Mouse (Mus musculus): ENCODE data around the gene Rpl9-ps1.

The Rpl9-ps1 gene

DNA sequence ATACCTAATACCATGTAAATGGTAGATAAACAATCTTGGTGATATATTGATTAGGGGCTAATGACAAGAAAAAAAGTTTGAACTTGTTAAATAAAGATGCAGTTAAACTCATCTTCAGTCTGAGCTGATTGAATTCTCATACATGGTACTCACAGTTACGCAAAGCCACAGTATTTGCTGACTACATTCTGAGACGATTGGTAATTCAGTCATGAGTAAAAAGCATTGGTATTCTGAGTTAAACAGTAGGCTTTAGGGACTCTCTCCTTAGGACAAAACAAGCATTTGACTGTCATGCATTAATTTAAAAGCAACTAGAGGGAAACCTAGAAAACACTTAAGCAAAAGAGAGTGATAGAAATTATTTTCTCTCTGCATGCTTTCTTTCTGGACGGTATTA lies 21.8 kb downstream of the Rpl9-ps1 start:
- no peak for DNase-seq (ENCODE audit: low read depth, low spot score)

DNA sequence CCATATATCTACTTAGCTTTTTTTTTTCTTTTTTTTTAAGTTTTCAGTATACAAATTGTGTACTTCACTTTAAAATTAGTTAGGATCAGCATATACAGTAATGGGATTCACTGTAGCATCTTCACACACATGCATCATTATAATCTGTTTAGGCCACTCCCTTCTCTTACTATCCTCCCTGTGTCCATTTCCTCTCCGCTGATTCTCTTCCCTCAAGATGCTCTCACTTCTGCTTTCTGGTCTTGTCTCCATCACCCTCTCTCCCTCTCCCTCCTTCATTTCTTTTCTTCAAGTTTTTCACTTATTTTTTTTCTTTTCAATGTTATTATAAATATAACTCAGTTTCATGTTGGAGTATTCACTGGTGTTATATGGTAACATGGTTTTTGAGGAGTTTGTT lies 26.4 kb downstream of the Rpl9-ps1 start:
- no peak for DNase-seq (ENCODE audit: low read depth, low spot score)

DNA sequence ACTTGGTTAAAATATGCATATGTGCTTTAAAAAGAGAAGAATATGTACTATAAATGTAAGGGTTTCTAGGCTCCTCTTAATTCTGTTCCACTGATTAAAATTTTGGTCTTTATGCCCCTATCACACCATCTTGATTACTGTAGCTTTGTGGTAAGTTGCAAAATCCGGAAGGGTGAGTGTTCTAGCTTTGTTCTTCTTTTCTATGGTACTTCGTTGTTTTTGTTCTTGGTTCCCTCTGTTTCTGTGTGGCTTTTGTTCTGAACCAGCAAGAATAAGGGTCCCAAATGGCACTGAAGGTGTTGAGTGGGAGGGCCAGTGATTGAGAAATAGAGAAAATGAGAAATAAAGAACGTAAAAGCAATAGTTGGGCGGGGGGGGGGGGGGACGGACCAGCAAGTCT lies 27.2 kb downstream of the Rpl9-ps1 start:
- DNase-seq (ENCODE audit: low read depth, low spot score) = no peak

DNA sequence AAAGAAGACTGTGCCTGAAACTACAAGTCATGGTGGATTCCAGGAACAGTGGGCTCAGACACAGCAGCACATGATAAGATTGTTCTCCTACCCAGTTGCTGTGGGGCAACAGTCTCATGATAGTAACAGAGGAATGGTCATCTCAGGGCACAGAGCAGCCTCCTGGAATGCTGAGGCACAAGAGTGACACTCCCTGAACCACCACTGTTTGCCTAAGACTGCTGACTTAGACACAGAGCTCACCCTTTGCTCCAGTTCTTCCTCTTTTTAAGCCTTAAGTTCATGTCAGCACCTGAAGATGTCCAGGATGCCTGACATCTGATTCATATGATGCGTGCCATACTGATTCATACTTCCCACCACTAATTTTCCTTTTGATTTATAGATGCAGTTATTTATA lies 28.8 kb downstream of the Rpl9-ps1 start:
- no peak for DNase-seq (ENCODE audit: low read depth, low spot score)

DNA sequence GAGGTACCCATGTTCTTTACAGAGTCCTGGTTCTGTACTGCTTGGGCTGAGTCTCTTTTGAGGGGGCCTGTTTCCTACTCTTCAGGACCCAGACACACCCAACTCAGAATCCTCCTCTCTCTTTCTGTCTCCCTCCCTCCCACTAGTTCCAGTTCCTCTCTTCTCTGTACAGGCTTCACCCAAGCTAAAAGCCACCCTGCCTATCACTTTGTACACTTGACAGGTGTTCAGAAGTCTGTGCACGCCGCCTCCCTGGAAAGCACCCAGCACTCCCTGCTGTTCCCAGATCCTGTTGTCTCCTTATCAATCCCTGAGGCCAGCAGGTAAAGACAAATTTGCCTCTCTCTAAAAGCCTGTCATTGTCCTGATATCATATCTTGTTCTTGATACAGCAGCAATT lies 34.5 kb downstream of the Rpl9-ps1 start:
- DNase-seq (ENCODE audit: low read depth, low spot score) = no peak

DNA sequence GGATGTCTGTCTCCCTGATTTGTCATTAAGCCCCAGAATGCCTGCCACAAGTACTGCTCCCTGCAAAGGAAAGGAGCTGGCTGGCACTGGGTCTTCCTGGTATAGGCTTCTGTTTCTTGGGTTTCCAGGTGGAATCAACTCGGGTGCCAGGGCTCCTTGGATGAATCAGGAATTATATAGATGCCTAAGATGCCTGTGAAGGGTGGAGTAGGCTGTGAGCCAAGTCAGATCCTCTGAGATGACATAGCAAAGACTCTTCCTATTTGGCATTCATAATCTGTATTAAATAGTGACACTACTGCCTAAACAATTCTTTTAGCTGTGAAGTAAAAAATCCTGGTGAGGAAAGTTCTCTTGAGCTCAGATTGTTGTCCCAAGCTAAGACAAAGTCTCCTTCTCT lies 39.0 kb downstream of the Rpl9-ps1 start:
- DNase-seq (ENCODE audit: low read depth, low spot score) = no peak

DNA sequence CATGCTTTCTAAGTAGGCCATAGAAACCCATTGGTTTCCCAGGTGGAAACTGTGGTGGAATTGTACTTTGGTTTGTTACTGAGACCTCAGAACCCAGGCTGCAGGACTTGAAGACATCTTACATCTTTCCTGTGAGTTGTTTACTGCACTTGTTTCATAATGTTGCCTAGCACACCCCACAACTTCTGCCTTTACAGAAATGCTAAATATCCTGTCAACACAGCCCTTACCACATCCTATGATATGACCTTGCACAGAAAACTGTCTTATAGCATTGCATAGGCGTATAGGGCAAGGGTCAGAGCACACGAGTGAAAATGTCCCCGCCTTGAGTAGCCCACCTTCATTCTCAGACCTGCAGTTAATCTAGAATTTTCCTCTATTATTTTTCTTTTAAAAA lies 39.9 kb downstream of the Rpl9-ps1 start:
- no peak for DNase-seq (ENCODE audit: low read depth, low spot score)

DNA sequence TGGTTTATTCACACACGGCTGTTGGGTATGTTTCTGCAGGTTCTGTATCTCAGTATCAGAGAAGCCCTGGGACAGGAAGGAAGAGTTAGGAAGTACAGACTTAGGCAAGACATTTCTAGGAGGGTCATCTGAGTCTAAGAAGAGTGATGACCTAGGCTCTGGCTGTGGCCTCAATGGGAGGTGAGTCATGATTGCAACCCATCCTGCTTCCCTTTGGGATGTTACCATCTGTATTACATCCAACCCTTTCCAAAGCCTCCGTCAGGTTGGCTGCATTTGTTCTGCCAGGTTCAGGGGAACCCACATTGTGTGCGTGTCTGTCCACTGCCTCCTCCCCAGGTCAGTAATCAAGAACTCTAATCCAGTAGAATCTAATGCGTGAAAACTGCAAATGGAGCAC lies 40.7 kb downstream of the Rpl9-ps1 start:
- no peak for DNase-seq (ENCODE audit: low read depth, low spot score)

DNA sequence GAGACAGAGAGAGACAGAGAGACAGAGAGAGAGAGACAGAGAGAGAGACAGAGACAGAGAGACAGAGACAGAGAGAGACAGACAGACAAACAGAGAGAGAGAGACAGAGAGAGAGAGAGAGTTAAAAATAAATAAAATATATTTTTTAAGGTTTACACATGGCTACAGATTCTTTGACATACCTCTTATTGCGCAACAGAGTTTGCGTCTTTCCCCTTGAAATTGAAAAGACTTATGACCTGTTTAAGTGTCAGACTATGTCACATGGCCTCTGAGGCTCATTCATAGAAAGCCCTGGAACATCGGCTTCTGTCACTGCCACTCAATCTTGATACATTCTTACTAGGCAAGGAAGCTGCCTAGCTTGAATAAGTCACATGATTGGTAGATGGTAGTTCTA lies 42.0 kb downstream of the Rpl9-ps1 start:
- DNase-seq (ENCODE audit: low read depth, low spot score) = no peak

DNA sequence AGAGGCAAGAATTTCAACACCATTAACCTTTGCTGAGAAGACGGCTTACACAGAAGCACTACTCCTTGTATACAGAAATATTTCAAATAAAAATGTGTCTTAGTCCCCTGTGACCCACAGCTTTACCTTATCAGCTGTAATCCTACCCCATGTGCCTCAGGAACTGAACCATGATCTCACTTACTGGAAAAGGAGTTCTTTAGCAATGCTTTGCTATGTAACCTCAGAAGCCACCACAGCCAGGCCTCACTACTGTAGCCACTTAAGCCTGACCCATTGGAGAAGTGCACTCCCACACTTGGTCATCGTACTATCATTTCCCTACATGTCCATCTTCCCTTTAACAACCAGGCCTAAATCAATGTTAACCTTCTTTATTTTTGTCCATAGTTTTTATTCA lies 44.8 kb downstream of the Rpl9-ps1 start:
- DNase-seq (ENCODE audit: low read depth, low spot score) = no peak

DNA sequence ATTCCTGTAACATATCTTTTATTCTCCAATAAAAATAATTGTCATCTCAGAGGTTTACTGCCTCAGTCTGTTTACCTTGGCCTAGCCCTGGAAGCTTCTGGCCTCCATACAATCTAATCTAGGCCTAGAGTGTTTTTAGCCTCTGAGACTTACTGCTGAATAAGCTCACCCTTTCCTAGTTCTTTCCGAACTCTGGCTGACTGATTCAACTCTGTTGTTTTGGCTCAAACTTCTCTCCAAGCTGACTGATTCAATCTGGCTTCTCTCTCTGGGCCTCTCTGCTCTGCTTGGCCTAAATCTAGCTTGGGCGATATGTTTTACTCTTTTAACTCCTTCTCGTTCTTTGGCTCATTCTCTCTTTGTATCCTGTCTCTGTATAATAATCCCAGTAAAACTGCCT lies 46.4 kb downstream of the Rpl9-ps1 start:
- no peak for DNase-seq (ENCODE audit: low read depth, low spot score)

DNA sequence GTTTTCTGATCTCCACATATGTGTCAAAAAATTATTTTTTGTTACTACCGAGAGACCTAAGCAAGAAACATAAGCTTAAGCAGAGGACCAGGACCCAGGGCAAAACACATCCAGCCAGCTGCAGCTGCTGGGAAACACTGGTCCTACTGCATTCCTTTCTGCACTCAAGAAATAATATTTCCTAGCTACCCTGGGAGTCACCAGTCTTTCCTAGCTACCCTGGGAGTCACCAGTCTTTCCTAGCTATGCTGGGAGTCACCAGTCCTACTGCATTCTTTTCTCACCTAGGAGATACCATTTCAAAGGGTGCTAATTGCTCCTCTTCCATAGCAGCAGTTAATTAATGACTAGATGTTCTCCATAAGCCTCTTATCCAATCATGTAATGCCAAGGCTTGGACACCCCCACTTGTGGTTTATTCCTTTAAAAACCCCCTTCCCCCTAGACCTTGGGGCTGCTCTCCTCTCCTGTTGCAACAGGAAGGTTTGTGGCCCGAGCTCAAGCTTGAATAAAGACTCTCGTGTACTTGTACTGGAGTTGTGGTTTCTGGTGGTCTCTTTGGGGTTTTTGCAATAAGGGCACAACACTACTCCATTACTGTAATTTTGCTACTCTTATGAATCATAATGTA lies 47.1 kb downstream of the Rpl9-ps1 start:
- no peak for DNase-seq (ENCODE audit: low read depth, low spot score)

DNA sequence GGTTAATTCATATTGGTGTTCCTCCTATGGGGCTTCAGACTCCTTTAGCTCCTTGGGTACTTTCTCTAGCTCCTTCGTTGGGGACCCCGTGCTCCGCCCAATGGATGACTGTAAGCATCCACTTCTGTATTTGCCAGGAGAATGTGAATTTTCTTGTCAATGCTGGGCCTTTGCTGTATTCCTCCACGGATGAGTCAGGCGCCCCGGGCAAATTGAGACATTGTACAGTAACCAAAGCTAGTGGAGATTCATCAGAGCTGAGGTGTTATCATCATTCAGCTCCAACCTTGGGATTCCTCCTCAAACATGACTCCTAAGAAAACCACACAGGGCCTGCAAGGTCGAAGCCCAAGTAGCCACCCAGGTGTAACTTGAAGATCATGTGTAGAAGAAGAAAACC lies 47.6 kb downstream of the Rpl9-ps1 start:
- no peak for DNase-seq (ENCODE audit: low read depth, low spot score)

DNA sequence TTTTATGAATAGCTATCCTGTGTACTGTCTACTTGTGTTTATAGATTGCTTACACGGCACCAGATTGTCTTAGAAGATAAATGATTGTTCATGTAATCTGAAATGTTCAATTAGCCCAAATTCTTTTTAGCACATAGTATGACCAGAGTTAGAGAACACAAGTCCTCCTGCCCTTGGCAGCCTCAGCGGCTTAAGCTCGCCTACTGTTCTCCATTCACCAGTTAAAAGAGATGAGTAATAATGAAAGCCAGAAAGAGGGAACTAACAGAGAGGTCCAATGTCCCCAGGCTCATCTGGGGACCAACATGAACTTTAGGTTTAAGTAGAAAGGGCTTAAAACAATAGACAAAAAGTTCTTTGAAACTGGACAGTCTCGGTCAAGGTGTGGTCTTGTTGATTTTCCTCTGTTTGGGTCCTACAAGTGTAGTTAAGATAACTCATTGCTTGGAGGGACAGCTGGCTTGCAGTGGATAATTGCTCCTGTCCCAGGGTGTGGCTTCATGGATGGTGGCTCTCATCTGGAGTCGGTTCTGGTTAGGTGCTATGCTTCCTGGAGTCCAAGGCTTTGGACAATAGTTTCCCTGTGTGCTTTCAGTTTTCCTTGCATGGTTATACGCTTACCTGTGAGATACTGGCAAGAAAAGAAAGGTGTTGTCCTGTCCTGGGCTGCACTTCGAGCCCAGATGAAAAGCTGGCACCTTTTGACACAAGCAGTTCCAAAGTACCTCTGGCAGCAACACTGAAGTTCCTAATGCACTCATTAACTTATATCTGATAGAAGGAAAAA lies 49.6 kb downstream of the Rpl9-ps1 start:
- DNase-seq (ENCODE audit: low read depth, low spot score) = no peak
